Mouse (Mus musculus) MEL (cell line): ENCODE results near the gene Mov10l1.

Experiments
- CTCF ChIP-seq, 3 experiments: IDR thresholded peaks in 2 of 3; conservative IDR thresholded peaks in 1 of 3; 2 replicates each; pipeline ENCODE4 v1.5.1; 2011 to 2012; ENCODE audit warnings: low read length in 3 of 3, low read depth in 2 of 3, mild to moderate bottlenecking in 2 of 3, improper control_type of control experiment in 1 of 3, inconsistent platforms in 1 of 3, mixed read lengths in 1 of 3, moderate library complexity in 1 of 3; ENCODE audit not compliant: control insufficient read depth in 1 of 3, insufficient read depth in 1 of 3, poor library complexity in 1 of 3, severe bottlenecking in 1 of 3
- GABPA ChIP-seq: IDR thresholded peaks from 2 replicates; pipeline ENCODE4 v1.6.1; 2012; ENCODE audit warnings: low read depth, mild to moderate bottlenecking, inconsistent platforms, low read length, improper control_type of control experiment, moderate library complexity
- KAT2A ChIP-seq: conservative IDR thresholded peaks from 2 replicates; pipeline ENCODE4 v1.6.1; 2012; ENCODE audit warnings: low read depth, low read length, improper control_type of control experiment, inconsistent platforms
- MAZ ChIP-seq: IDR thresholded peaks from 2 replicates; pipeline ENCODE4 v1.6.1; 2012; ENCODE audit warnings: low read depth, mild to moderate bottlenecking, inconsistent platforms, low read length, improper control_type of control experiment
- MXI1 ChIP-seq: IDR thresholded peaks from 2 replicates; pipeline ENCODE4 v1.6.1; 2011; ENCODE audit warnings: mild to moderate bottlenecking, low read depth, low read length, improper control_type of control experiment
- ZC3H11A ChIP-seq: IDR thresholded peaks from 2 replicates; pipeline ENCODE4 v1.6.1; 2012; ENCODE audit warnings: low read depth, mild to moderate bottlenecking, inconsistent platforms, low read length, improper control_type of control experiment

DNA sequence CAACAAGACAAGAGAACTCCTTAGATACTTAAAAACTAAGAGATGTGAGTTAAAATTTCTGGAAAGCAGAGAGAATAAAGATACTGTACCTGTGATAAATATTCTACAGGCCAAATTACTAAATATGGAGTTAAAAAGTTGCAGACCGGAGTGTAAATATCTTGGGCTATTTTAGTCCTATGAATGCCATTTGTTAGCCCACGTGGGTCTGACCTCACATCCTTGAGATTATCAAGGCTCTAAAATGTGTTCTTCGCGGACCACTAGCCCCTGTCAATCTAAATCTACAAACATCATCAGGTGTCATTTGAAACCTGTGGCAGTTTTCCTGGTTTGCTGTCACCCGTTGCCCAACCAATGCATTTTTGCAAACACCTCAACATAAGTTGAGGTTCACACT lies 39.9 kb upstream of the Mov10l1 start:
- no peak for TF ChIP-seq CTCF (IDR thresholded peaks at IDR 0.05 in 2 of 3, conservative IDR thresholded peaks at IDR 0.05 in 1 of 3; ENCODE audit: control insufficient read depth in 1 of 3, insufficient read depth in 1 of 3, low read depth in 2 of 3, low read length in 3 of 3, poor library complexity in 1 of 3, severe bottlenecking in 1 of 3)
- no peak for TF ChIP-seq ZC3H11A
- TF ChIP-seq MAZ: no peak
- TF ChIP-seq KAT2A: no peak
- TF ChIP-seq GABPA: no peak
- TF ChIP-seq MXI1: no peak
